Mouse (Mus musculus) limb, embryonic 14.5 days (tissue): Measurements from ENCODE around the gene Mmp10. TPM values are rescaled to one million over a fixed set of nuclear protein-coding genes. Genes with fewer than 3 reads are reported as not detected.

Source experiments
- ATAC-seq: fragments of 200-750 bp; cut with Nextera tagmentation; 2 replicates; pipeline ENCODE4 v1.8.0; 2017; ENCODE audit warnings: low read depth, moderate number of reproducible peaks, moderate TSS enrichment; ENCODE audit not compliant: low FRiP score
- DNase-seq: peaks from one replicate; pipeline ENCODE4 v3.0.0-alpha.2; 2015; ENCODE audit warnings: low spot score
- H3K27ac ChIP-seq: fragments of 300-500 bp; sonication (generic); replicated peaks from 2 replicates; pipeline ENCODE4 v1.5.1; 2014; ENCODE audit warnings: low read depth, mild to moderate bottlenecking, low read length, moderate library complexity, mixed read lengths
- H3K27me3 ChIP-seq: fragments of 300-500 bp; sonication (generic); 2 replicates; pipeline ENCODE4 v1.6.1; 2014; ENCODE audit warnings: low read length, mixed read lengths; ENCODE audit not compliant: control insufficient read depth, insufficient read depth
- H3K36me3 ChIP-seq: fragments of 300-500 bp; sonication (generic); 2 replicates; pipeline ENCODE4 v1.6.1; 2014; ENCODE audit warnings: mild to moderate bottlenecking, low read length, moderate library complexity, mixed read lengths; ENCODE audit not compliant: control insufficient read depth, insufficient read depth
- H3K4me1 ChIP-seq: fragments of 300-500 bp; sonication (generic); 2 replicates; pipeline ENCODE4 v1.6.1; 2014; ENCODE audit warnings: antibody characterized with exemption, low read length, mixed read lengths; ENCODE audit not compliant: control insufficient read depth, insufficient read depth
- H3K4me2 ChIP-seq: fragments of 300-500 bp; sonication (generic); replicated peaks from 2 replicates; pipeline ENCODE4 v1.6.1; 2014; ENCODE audit warnings: low read depth, mild to moderate bottlenecking, low read length, moderate library complexity; ENCODE audit not compliant: severe bottlenecking
- H3K4me3 ChIP-seq: fragments of 300-500 bp; sonication (generic); replicated peaks from 2 replicates; pipeline ENCODE4 v1.5.1; 2014; ENCODE audit warnings: low read length
- H3K9ac ChIP-seq: fragments of 300-500 bp; sonication (generic); 2 replicates; pipeline ENCODE4 v1.6.1; 2014; ENCODE audit warnings: mild to moderate bottlenecking, low read depth, low read length, moderate library complexity; ENCODE audit not compliant: severe bottlenecking
- H3K9me3 ChIP-seq: fragments of 300-500 bp; sonication (generic); 2 replicates; pipeline ENCODE4 v1.6.1; 2016; ENCODE audit warnings: low read length; ENCODE audit not compliant: control insufficient read depth
- POLR2A ChIP-seq: fragments of 200-500 bp; IDR thresholded peaks from 2 replicates; pipeline ENCODE4 v1.8.0; 2012; ENCODE audit warnings: inconsistent platforms, mild to moderate bottlenecking, moderate library complexity, borderline replicate concordance; ENCODE audit not compliant: insufficient read depth, insufficient read length; ENCODE audit errors: extremely low read depth
- WGBS: fragments of 180-500 bp; shearing (Covaris S2); extraction: QIAGEN DNeasy Blood & Tissue Kit; methylation state at CpG from one replicate; pipeline ENCODE4 v1.1.7; 2014; 5-methylcytosine and 5-hydroxymethylcytosine counted together
- polyA plus RNA-seq, 2 experiments: library from polyadenylated mRNA; depleted of rRNA in 1 of 2; stranded (reverse) in 1 of 2; unstranded in 1 of 2; fragments of >200 nt; fragmentation: Nextera tagmentation in 1 of 2; extraction: Ambion mirVana in 1 of 2; gene quantifications; 2 replicates each; pipeline versions ENCODE4 v1.2.1 to v1.2.3; 2012 to 2014

Mmp10 gene
- polyA plus RNA-seq, 2 experiments: 0.04 TPM; not detected in 1

DNA sequence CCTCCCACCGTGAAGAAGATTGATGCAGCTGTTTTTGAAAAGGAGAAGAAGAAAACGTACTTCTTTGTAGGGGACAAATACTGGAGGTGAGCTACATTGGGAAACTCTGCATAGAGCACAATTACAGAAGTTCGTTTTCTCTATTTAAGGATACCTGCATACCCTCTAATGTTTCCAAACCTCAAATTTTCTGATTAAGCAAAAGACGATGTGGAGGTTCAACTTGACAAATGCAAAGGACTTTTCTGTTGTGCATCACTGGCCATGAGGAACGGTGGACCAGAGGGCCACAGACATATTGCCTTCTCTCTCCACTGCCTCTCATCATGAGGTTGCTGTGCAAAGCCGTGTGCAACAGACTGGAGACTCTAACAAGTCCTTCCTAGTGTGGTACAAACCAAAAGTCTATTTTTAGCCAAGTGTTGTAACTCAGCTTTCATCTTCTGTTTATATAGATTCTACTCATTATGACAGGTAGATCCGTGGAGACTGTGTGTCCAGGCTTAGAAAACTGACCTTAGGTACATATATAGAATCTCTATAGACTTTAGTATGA is 5.2 kb downstream of the Mmp10 start:
- ATAC-seq: no peak
- WGBS: 81% methylated on average over 7 of the region's 7 CpGs
- TF ChIP-seq POLR2A: no peak

DNA sequence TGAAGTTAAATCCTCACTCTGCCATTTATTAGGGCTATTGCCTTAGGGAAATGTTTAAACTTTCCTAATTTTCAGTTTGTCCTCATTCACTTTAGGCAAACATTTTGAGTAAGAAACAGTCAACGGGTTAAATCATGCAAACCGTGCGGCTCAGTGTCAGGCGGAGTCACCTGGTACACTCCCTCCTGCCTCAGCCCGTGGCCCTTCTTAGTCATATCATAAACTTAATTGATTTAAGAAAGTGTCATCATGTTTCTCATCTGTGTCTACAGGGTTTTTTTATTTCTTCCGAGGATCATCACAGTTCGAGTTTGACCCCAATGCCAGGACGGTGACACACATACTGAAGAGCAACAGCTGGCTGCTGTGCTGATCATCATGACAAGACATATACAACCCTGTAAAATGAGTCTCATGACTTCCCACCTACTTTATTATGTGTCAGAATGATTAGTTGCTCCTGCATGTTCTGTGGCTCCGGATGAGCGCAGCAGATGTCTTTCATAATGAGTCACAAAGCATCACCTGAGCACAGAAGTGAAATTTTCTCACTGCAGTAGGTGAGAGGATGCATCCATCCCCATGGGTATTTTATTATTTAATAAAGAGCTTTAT is 7.6 kb downstream of the Mmp10 start:
- no peak for TF ChIP-seq POLR2A
- no peaks in the 10 kb centered on the region for H3K36me3 ChIP-seq
- H3K4me3 ChIP-seq: no peak overlapping the region
- H3K27ac ChIP-seq: no peak overlapping the region
- no peaks in the 10 kb centered on the region for H3K27me3 ChIP-seq
- DNase-seq (no peak), ATAC-seq (no peak)
- no peak overlapping the region for H3K9ac ChIP-seq
- no peak overlapping the region for H3K4me2 ChIP-seq
- 78% methylated on average over 10 of the region's 10 CpGs for WGBS
- no peaks in the 10 kb centered on the region for H3K9me3 ChIP-seq
- H3K4me1 ChIP-seq: no peaks in the 10 kb centered on the region

More for the DNA sequence above, 5.2 kb downstream of the Mmp10 start:
- Histone ChIP-seq H3K27me3 (no peaks in the 10 kb centered on the region), H3K9me3 (no peaks in the 10 kb centered on the region), H3K9ac (no peak overlapping the region), H3K4me2 (no peak overlapping the region), H3K27ac (no peak overlapping the region), H3K4me3 (no peak overlapping the region), H3K4me1 (no peaks in the 10 kb centered on the region), H3K36me3 (no peaks in the 10 kb centered on the region)
- DNase-seq: no peak

DNA sequence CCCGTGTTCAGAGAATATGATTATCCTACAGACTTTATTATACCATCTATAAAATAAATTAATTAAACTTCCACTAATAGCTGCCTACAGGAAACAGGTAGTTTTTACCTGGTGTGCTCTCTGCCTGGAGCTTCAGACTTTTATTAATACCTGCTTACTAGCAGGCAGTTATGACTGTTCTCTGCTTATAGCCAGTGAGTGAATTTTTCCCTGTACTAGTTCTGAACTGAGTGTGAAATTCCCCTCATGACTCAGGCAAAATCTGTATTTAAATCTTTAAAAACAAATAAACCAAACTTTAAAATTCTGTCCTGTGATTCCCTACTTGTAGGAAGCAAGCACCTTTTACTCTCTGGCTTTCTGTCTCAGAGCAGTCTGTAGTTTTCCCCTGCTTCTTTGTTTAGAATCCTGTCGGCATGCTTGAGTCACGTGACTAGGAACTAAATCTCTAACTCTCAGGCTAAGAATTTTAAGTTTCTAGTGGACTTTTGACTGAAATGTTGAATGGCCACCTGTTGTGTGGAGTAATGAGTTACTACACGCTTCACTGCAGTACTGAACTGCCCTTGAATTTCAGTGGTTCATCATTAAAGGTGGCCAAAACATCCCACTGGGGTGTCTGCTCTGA is 15.9 kb downstream of the Mmp10 start:
- Histone ChIP-seq H3K4me2 (no peak overlapping the region), H3K36me3 (no peaks in the 10 kb centered on the region), H3K27me3 (no peaks in the 10 kb centered on the region), H3K27ac (no peak overlapping the region), H3K9ac (no peak overlapping the region), H3K9me3 (no peaks in the 10 kb centered on the region), H3K4me3 (no peak overlapping the region), H3K4me1 (no peaks in the 10 kb centered on the region)
- 57% methylated on average over 4 of the region's 4 CpGs for WGBS
- no peak for DNase-seq
- no peak for TF ChIP-seq POLR2A
- ATAC-seq: no peak

DNA sequence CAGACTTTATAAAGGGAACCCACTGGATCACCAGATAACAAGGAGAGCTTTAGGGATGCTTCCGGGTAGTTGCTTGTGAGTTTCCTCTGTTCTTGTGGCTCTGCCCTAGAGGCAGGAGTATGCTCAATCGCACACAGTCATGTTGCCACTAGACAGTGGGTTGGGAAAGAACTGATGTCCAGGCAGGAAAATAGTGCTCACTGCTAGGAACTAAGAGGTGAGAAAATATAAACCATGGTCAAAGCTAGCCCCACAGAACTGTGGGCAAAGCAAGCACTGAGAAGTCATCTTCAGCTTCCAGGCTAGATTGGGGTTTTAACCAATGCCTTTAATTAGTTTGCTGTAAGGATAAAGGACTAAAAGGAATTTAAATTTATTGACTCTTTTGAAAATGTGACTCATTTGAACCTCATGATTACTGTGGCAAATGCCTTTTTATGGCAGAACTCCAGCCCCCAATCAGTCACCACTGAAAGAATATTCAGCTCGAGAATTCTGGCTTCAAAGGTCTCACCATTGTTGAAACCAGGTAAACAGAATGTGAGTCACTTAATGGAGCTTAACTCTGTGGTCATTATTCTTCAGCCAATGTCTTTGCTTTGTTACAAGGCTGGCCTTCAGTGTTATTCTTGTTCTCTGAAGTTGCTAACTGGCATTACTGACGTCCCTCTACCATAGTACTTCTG is 24.2 kb downstream of the Mmp10 start:
- no peak overlapping the region for H3K27ac ChIP-seq
- ATAC-seq (no peak), DNase-seq (no peak)
- no peaks in the 10 kb centered on the region for H3K4me1 ChIP-seq
- H3K9me3 ChIP-seq: no peaks in the 10 kb centered on the region
- 64% methylated on average over 4 of the region's 4 CpGs for WGBS
- H3K27me3 ChIP-seq: no peaks in the 10 kb centered on the region
- no peaks in the 10 kb centered on the region for H3K36me3 ChIP-seq
- H3K4me2 ChIP-seq: no peak overlapping the region
- H3K4me3 ChIP-seq: no peak overlapping the region
- H3K9ac ChIP-seq: no peak overlapping the region
- no peak for TF ChIP-seq POLR2A

DNA sequence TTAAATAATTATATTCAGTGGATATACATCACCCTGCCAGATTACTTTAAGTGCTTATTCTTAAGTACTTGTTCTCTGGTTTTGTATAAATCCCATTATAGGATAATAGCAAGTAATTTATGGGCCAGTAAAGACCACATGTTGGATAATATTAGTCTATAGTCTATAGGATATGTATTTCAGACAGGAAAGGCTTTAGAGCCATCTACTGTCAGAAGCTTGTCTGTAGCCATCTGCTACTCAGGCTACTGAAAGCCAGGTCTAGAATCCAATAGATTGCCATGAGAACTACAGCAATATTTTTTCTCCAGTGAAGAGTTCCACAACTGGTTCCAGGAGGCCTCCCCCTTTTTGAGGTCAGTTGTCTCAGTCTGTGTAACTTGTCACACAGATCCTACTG is 40.6 kb downstream of the Mmp10 start:
- DNase-seq: no peak
- H3K4me3 ChIP-seq: no peak overlapping the region
- ATAC-seq: no peak
- no peaks in the 10 kb centered on the region for H3K27me3 ChIP-seq
- TF ChIP-seq POLR2A: no peak
- no peak overlapping the region for H3K9ac ChIP-seq
- H3K27ac ChIP-seq: no peak overlapping the region
- H3K36me3 ChIP-seq: no peaks in the 10 kb centered on the region
- no peaks in the 10 kb centered on the region for H3K9me3 ChIP-seq
- H3K4me1 ChIP-seq: no peaks in the 10 kb centered on the region
- no peak overlapping the region for H3K4me2 ChIP-seq
